Mouse (Mus musculus): Measurements from ENCODE around the gene Lrrc38.

The Lrrc38 gene

GRCm38 (mm10) chr4:143350047-143351015, 774 bp downstream of the Lrrc38 start:
- DNase-seq (ENCODE audit: extremely low spot score): peak; percentile 41

DNA sequence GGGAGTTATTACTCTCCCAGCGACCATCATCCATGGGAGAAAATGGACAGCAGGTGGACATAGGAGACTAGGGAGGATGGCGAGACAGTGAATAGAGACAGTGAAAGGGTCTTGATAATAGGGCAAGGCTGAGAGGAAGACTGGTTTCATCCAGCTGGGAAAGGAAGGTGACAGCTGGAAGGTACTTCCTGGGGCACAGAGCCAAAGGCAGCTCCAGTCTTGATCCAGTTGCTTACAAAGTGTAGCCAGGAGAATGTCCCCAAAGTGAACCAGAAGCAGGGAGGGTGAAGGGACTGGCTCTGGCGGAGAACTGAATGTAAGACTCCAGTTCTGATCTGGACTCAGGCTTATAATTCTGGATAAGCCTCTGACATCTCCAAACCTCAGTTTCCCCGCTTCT, 2.7 kb downstream of the Lrrc38 start:
- DNase-seq (ENCODE audit: extremely low spot score): no peak

GRCm38 (mm10) chr4:143361520-143361919, 12.0 kb downstream of the Lrrc38 start:
- DNase-seq (ENCODE audit: extremely low spot score): no peak

- peak; percentile 19 for DNase-seq (ENCODE audit: extremely low spot score)
Observed at GRCm38 (mm10) chr4:143366415-143367041, 17.0 kb downstream of the Lrrc38 start.

- DNase-seq (ENCODE audit: extremely low spot score): no peak
Observed at GRCm38 (mm10) chr4:143379480-143379879, 29.9 kb downstream of the Lrrc38 start.

- DNase-seq (ENCODE audit: extremely low spot score): peak; percentile 48
Observed at GRCm38 (mm10) chr4:143379931-143380715, 30.6 kb downstream of the Lrrc38 start.

GRCm38 (mm10) chr4:143380716-143381004, 31.1 kb downstream of the Lrrc38 start:
- DNase-seq (ENCODE audit: extremely low spot score): peak; percentile 14

DNA sequence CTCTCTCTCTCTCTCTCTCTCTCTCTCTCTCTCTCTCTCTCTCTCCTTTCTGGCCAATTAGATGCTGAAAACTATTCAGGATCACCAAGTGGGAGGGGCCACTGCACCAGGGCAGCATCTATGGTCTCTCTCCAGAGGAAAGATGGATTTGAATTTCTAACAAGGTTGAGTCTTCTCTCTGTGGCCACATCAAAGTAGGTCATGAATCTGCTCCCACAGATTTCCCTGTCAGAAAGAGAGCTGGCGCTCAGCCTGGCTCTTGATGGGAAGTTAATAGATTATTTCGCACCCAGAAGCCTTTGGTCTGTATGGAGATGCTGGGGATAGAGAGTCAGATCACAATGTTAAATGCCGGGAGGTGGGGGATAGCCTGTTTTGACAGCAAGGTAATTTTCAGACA, 32.6 kb downstream of the Lrrc38 start:
- no peak for DNase-seq (ENCODE audit: extremely low spot score)

GRCm38 (mm10) chr4:143383646-143384045, 34.1 kb downstream of the Lrrc38 start:
- DNase-seq (ENCODE audit: extremely low spot score): no peak

DNA sequence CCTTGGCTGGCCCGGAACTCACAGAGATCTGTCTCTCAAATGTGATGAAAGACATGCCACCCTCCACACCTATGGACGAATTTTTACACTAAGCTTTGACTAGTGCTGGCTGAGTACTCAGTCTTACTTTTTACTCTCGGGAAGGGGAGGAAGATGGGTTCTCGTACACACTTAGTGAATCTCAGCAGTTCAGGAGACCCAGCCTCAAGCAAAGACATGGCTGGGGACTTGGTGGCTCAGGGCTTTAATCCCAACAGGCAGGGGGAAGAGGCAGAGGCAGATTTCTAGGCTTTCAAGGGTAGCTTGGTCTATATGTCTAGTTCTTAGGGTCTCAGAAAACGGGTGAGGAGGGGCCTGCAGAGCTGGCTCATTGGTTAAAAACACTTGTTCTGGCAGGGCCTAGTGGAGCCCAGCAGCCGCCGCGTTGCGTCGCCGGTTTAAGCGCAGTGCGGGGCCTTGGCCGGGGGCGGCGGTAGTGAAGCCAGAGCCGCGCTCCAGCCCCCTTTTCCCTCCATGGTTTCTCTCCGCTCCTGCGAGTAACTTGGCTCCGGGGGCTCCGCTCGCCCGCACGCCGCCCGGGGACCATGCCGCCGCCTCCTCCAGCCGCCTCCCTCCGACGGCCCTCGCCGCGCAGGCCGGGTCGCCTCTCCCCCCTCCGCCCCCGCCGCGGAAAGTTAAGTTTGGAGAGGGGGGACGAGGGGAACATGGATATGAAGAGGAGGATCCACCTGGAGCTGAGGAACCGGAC, 39.6 kb downstream of the Lrrc38 start:
- DNase-seq (ENCODE audit: extremely low spot score): peak; percentile 81

DNA sequence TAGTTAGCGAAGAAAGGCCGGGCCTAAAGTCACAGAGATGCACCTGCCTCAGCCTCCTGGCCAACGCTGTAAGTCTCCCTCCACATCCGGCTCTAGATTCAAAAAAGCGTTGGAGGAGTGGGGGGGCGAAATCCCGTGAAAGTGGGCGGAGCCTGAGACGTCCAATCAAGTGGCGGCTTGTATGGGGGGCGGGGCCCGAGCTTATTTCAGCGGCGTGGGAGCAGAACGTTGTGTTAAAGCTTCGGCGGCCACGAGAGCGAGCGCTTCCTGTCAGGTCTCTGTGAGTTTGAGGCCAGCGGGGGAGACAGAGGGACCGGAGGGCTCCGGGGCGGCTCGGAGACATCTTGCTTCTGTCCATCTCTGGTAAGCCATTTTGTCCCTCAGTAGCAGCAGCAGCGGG, 44.6 kb downstream of the Lrrc38 start, which contains the start of gene Pramel1:
Pramel1 (plus strand) TSS at position 248 of the 400 bp plus-strand sequence.
- no peak for DNase-seq (ENCODE audit: extremely low spot score)

- no peak for DNase-seq (ENCODE audit: extremely low spot score)
Observed at GRCm38 (mm10) chr4:143411566-143412218, 62.1 kb downstream of the Lrrc38 start.

DNA sequence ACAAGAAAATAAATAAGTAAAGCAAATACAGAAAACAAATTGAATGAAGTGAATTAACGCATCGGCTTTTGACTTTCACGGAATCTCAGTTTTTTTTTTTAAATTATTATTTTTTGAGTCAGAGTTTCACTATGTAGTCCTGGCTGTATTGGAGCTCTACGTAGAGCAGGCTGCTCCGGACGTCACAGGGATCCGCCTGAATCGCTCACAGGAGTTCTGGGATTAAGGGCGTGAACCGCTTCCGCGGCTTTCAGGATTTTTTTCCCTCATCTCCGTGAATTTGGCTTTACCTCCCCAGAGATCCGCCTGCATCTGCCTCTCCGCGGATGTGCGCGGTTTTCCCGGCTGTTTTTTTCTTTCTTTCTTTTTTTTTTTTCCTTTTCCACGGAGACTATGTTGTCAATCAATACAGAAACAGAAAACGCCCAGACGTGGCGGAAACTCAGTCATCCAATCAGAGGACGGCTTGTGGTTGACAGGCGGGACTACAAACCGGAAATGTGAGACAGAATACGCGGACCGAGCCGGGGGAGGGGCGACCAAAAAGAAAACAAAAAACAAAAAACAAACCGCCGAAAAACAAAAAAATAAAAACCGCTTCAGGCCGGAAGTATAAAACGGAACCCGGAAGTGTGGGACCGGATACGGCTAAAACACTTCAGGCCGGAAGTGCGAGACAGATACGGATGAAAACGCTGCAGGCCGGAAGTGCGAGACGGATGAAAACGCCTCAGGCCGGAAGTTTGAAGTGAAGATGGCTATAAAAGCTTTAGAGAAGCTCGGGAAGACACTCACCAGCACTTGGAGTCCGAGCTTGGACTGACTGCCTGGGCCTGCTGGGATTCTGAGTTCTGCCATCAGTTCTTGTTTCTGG, 62.9 kb downstream of the Lrrc38 start, which contains the start of gene Pramef8:
Pramef8 (plus strand) TSS at position 208 of the 874 bp plus-strand sequence.
- DNase-seq (ENCODE audit: extremely low spot score): peak; percentile 92

GRCm38 (mm10) chr4:143413621-143414020, 64.1 kb downstream of the Lrrc38 start:
- DNase-seq (ENCODE audit: extremely low spot score): no peak

- DNase-seq (ENCODE audit: extremely low spot score): no peak
Observed at GRCm38 (mm10) chr4:143414121-143414520, 64.6 kb downstream of the Lrrc38 start.

All from embryo, embryonic 9.5 days (tissue).